Mouse (Mus musculus): ENCODE measurements around the gene Mcf2l. TPM values are rescaled to one million over a fixed set of nuclear protein-coding genes. Genes with fewer than 3 reads are reported as not detected.

The Mcf2l gene
- polyA plus RNA-seq, 1 experiment from 2014 or later = 14.8 TPM

DNA sequence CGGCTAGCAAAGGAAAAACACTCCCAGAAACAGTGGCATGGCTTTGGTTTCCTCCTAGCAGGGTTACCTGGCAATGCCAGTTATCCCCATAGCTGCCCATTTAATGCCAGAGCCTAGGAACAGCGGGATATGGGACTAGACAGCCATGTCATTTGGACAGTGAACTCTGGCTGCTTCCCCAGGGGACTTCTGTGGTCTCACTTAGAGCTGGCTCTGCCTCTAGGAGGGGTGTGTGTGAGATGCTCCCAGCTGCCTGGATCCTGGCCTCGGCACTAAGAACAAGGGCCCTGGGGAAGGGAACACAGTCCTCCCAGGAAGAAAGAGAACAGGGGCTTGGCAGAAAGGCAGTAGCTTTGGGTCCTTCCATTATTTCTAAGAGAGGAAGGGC, 75.0 kb downstream of the Mcf2l start:
- DNase-seq (ENCODE audit: low spot score) (peak; percentile 15), ATAC-seq (replicated peaks; ENCODE audit: insufficient number of reproducible peaks, low FRiP score, low TSS enrichment, low read depth) (no peak)
- H3K27me3 ChIP-seq (ENCODE audit: control insufficient read depth, insufficient read depth, low read length) = no peaks in the 10 kb centered on the region
- WGBS = 19% methylated on average over 3 of the region's 3 CpGs
- H3K27ac ChIP-seq (replicated peaks; ENCODE audit: low read depth, low read length) = peak overlapping the region; percentile 53
- H3K9me3 ChIP-seq (replicated peaks; ENCODE audit: control insufficient read depth, low read length) = no peaks in the 10 kb centered on the region
- peak overlapping the region; percentile 40 for H3K4me3 ChIP-seq (ENCODE audit: low read depth, low read length)
- no peaks in the 10 kb centered on the region; the same call in 1 of the 2 replicates for H3K4me1 ChIP-seq (ENCODE audit: control insufficient read depth, insufficient read depth, low read length)
- peak overlapping the region; percentile 65 for H3K4me2 ChIP-seq (ENCODE audit: low read depth, low read length)
- H3K9ac ChIP-seq (replicated peaks; ENCODE audit: low read length) = peak overlapping the region; percentile 67
- H3K36me3 ChIP-seq (replicated peaks; ENCODE audit: control insufficient read depth, insufficient read depth, low read depth, low read length) = no peaks in the 10 kb centered on the region

- DNase-seq (ENCODE audit: low spot score) (no peak), ATAC-seq (replicated peaks; ENCODE audit: insufficient number of reproducible peaks, low FRiP score, low TSS enrichment, low read depth) (no peak)
- Histone ChIP-seq H3K4me3 (ENCODE audit: low read depth, low read length) (no peak overlapping the region), H3K4me2 (ENCODE audit: low read depth, low read length) (no peak overlapping the region), H3K27ac (replicated peaks; ENCODE audit: low read depth, low read length) (no peak overlapping the region), H3K9ac (replicated peaks; ENCODE audit: low read length) (no peak overlapping the region; the same call in 1 of the 2 replicates), H3K9me3 (replicated peaks; ENCODE audit: control insufficient read depth, low read length) (no peaks in the 10 kb centered on the region), H3K4me1 (ENCODE audit: control insufficient read depth, insufficient read depth, low read length) (no peaks in the 10 kb centered on the region; the same call in 1 of the 2 replicates), H3K27me3 (ENCODE audit: control insufficient read depth, insufficient read depth, low read length) (no peaks in the 10 kb centered on the region), H3K36me3 (replicated peaks; ENCODE audit: control insufficient read depth, insufficient read depth, low read depth, low read length) (no peaks in the 10 kb centered on the region)
- WGBS = 81% methylated on average over 7 of the region's 7 CpGs
These were observed 77.5 kb downstream of the Mcf2l start for GRCm38 (mm10) chr8:12951051-12951630.

GRCm38 (mm10) chr8:12952699-12953098, 79.1 kb downstream of the Mcf2l start:
- no peak overlapping the region for H3K27ac ChIP-seq (replicated peaks; ENCODE audit: low read depth, low read length)

DNA sequence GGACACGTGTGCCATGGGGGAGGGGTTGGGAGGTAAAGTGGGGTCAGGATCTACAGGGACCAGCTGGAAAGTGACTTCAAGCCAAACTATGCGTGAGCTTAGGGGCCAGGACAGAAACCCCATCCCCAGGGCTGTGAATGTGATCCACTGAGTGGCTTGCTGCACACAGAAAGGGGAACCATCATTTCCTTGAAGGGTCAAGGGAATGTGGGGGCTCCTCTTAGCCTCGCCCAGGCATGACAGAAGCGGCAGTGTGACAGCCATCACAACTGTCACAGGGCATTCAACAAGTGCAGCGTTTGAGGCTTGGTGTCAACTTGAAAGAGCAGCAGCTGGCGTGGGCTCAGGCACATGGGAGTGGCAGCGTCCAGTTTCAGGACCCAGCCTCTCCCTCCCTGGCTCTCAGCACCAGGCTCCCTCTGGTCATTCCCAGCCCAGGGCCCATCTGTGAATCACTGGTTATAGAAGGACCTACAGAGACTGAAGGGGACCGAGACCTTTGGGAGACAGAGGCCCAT, 81.8 kb downstream of the Mcf2l start:
- no peak overlapping the region for H3K4me3 ChIP-seq (ENCODE audit: low read depth, low read length)
- WGBS = 72% methylated on average over 8 of the region's 8 CpGs
- no peaks in the 10 kb centered on the region for H3K4me1 ChIP-seq (ENCODE audit: control insufficient read depth, insufficient read depth, low read length)
- H3K27ac ChIP-seq (replicated peaks; ENCODE audit: low read depth, low read length) = no peak overlapping the region
- no peak overlapping the region for H3K9ac ChIP-seq (replicated peaks; ENCODE audit: low read length)
- H3K9me3 ChIP-seq (replicated peaks; ENCODE audit: control insufficient read depth, low read length) = no peaks in the 10 kb centered on the region
- DNase-seq (ENCODE audit: low spot score) (no peak), ATAC-seq (replicated peaks; ENCODE audit: insufficient number of reproducible peaks, low FRiP score, low TSS enrichment, low read depth) (no peak)
- no peak overlapping the region for H3K4me2 ChIP-seq (ENCODE audit: low read depth, low read length)
- no peaks in the 10 kb centered on the region for H3K36me3 ChIP-seq (replicated peaks; ENCODE audit: control insufficient read depth, insufficient read depth, low read depth, low read length)
- no peaks in the 10 kb centered on the region for H3K27me3 ChIP-seq (ENCODE audit: control insufficient read depth, insufficient read depth, low read length)

More at GRCm38 (mm10) chr8:12952699-12953098, 79.1 kb downstream of the Mcf2l start:
- H3K9ac ChIP-seq (replicated peaks; ENCODE audit: low read length) = no peak overlapping the region
- no peak overlapping the region for H3K4me3 ChIP-seq (ENCODE audit: low read depth, low read length)
- no peaks in the 10 kb centered on the region for H3K27me3 ChIP-seq (ENCODE audit: control insufficient read depth, insufficient read depth, low read length)
- ATAC-seq (replicated peaks; ENCODE audit: insufficient number of reproducible peaks, low FRiP score, low TSS enrichment, low read depth) (no peak), DNase-seq (ENCODE audit: low spot score) (no peak)
- no peaks in the 10 kb centered on the region; the same call in 1 of the 2 replicates for H3K4me1 ChIP-seq (ENCODE audit: control insufficient read depth, insufficient read depth, low read length)
- no peaks in the 10 kb centered on the region for H3K9me3 ChIP-seq (replicated peaks; ENCODE audit: control insufficient read depth, low read length)
- 57% methylated on average over 6 of the region's 6 CpGs for WGBS
- no peak overlapping the region for H3K4me2 ChIP-seq (ENCODE audit: low read depth, low read length)
- no peaks in the 10 kb centered on the region for H3K36me3 ChIP-seq (replicated peaks; ENCODE audit: control insufficient read depth, insufficient read depth, low read depth, low read length)

DNA sequence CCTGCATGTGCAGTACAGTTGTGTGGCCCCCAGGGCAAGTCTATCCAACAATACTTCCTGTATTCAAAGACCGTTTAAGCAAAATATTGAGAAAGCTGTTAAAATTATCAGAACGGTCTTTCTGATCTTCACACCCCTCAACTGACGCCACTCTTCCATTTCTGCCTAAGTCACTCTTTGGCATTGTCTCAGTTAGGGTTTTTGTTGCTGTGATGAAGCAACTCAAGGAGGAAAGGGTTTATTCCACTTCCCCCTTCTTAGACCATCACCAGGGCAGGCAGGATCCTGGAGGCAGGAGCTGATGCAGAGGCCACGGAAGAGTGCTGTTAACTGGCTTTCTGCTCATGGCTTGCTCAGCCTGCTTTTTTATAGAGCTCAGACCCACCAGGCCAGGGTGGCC, 82.3 kb downstream of the Mcf2l start:
- DNase-seq (ENCODE audit: low spot score) (no peak), ATAC-seq (replicated peaks; ENCODE audit: insufficient number of reproducible peaks, low FRiP score, low TSS enrichment, low read depth) (no peak)
- Histone ChIP-seq H3K27ac (replicated peaks; ENCODE audit: low read depth, low read length) (no peak overlapping the region), H3K9ac (replicated peaks; ENCODE audit: low read length) (no peak overlapping the region), H3K4me2 (ENCODE audit: low read depth, low read length) (no peak overlapping the region), H3K4me1 (ENCODE audit: control insufficient read depth, insufficient read depth, low read length) (no peaks in the 10 kb centered on the region), H3K4me3 (ENCODE audit: low read depth, low read length) (no peak overlapping the region), H3K36me3 (replicated peaks; ENCODE audit: control insufficient read depth, insufficient read depth, low read depth, low read length) (no peaks in the 10 kb centered on the region), H3K9me3 (replicated peaks; ENCODE audit: control insufficient read depth, low read length) (no peaks in the 10 kb centered on the region), H3K27me3 (ENCODE audit: control insufficient read depth, insufficient read depth, low read length) (no peaks in the 10 kb centered on the region)
- WGBS = 82% methylated on average over 4 of the region's 4 CpGs

GRCm38 (mm10) chr8:12956941-12957340, 83.3 kb downstream of the Mcf2l start:
- WGBS = 58% methylated on average over 5 of the region's 5 CpGs
- Histone ChIP-seq H3K4me1 (ENCODE audit: control insufficient read depth, insufficient read depth, low read length) (no peaks in the 10 kb centered on the region), H3K4me2 (ENCODE audit: low read depth, low read length) (no peak overlapping the region), H3K36me3 (replicated peaks; ENCODE audit: control insufficient read depth, insufficient read depth, low read depth, low read length) (no peaks in the 10 kb centered on the region), H3K9me3 (replicated peaks; ENCODE audit: control insufficient read depth, low read length) (no peaks in the 10 kb centered on the region), H3K27ac (replicated peaks; ENCODE audit: low read depth, low read length) (0 out of 2 replicates have a peak overlapping the region, but pooled peaks have one; percentile 2), H3K4me3 (ENCODE audit: low read depth, low read length) (no peak overlapping the region), H3K27me3 (ENCODE audit: control insufficient read depth, insufficient read depth, low read length) (no peaks in the 10 kb centered on the region), H3K9ac (replicated peaks; ENCODE audit: low read length) (no peak overlapping the region)
- DNase-seq (ENCODE audit: low spot score) (no peak), ATAC-seq (replicated peaks; ENCODE audit: insufficient number of reproducible peaks, low FRiP score, low TSS enrichment, low read depth) (no peak)

- Histone ChIP-seq H3K9me3 (replicated peaks; ENCODE audit: control insufficient read depth, low read length) (no peaks in the 10 kb centered on the region), H3K4me2 (ENCODE audit: low read depth, low read length) (no peak overlapping the region), H3K36me3 (replicated peaks; ENCODE audit: control insufficient read depth, insufficient read depth, low read depth, low read length) (no peaks in the 10 kb centered on the region), H3K4me3 (ENCODE audit: low read depth, low read length) (no peak overlapping the region), H3K9ac (replicated peaks; ENCODE audit: low read length) (no peak overlapping the region), H3K4me1 (ENCODE audit: control insufficient read depth, insufficient read depth, low read length) (no peaks in the 10 kb centered on the region), H3K27ac (replicated peaks; ENCODE audit: low read depth, low read length) (0 out of 2 replicates have a peak overlapping the region, but pooled peaks have one; percentile 2), H3K27me3 (ENCODE audit: control insufficient read depth, insufficient read depth, low read length) (no peaks in the 10 kb centered on the region)
- no peak for ATAC-seq (replicated peaks; ENCODE audit: insufficient number of reproducible peaks, low FRiP score, low TSS enrichment, low read depth)
- WGBS = 33% methylated on average over 6 of the region's 6 CpGs
- DNase-seq (ENCODE audit: low spot score) = no peak
These were observed 83.8 kb downstream of the Mcf2l start for GRCm38 (mm10) chr8:12957419-12957818.

DNA sequence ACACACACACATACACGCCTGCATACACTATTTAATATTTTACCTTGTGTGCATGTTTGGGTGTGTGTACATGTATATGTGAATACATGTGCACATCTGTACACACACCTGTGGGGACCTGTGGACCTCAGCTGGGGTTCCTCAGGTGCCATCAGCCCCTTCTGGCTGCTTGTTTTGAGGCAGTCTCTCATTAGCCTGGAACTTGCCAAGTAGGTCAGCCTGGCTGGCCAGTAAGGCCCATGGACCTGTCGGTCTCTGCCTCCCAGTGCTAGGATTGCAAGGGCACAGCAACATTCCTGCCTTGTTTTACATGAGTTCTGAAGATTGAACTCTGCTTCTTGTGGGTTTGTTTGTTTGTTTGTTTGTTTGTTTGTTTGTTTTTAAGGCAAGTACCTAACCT, 87.0 kb downstream of the Mcf2l start:
- H3K9ac ChIP-seq (replicated peaks; ENCODE audit: low read length) = no peak overlapping the region
- DNase-seq (ENCODE audit: low spot score) (no peak), ATAC-seq (replicated peaks; ENCODE audit: insufficient number of reproducible peaks, low FRiP score, low TSS enrichment, low read depth) (no peak)
- H3K27ac ChIP-seq (replicated peaks; ENCODE audit: low read depth, low read length) = no peak overlapping the region
- H3K4me2 ChIP-seq (ENCODE audit: low read depth, low read length) = no peak overlapping the region
- no peaks in the 10 kb centered on the region for H3K4me1 ChIP-seq (ENCODE audit: control insufficient read depth, insufficient read depth, low read length)
- no peaks in the 10 kb centered on the region for H3K27me3 ChIP-seq (ENCODE audit: control insufficient read depth, insufficient read depth, low read length)
- H3K4me3 ChIP-seq (ENCODE audit: low read depth, low read length) = no peak overlapping the region
- 76% methylated on average over 2 of the region's 2 CpGs for WGBS
- H3K9me3 ChIP-seq (replicated peaks; ENCODE audit: control insufficient read depth, low read length) = no peaks in the 10 kb centered on the region
- H3K36me3 ChIP-seq (replicated peaks; ENCODE audit: control insufficient read depth, insufficient read depth, low read depth, low read length) = no peaks in the 10 kb centered on the region
